In the genomic region with DNA sequence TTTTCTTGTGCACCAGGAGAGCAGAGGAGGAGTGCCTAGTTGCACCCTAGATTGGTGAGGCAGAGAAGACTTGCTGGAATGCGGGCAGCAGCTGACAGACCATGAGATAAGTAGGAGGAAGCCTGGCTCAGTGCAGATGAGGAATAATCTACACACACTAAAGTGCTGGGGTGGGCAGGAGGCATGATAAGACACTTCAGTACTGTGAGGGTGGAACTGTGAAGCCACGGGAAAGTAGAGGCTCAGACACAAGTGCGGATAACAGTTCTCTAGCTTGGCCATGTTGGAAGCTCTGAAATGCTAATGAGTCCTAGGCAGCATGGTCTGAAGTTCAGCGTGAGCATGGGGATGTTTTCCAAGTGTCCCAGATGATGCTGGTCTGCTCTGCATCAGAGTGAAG, we compare ENCODE assay signal across 9 mouse cellular contexts. TPM values are rescaled to one million over a fixed set of nuclear protein-coding genes. Genes with fewer than 3 reads are reported as not detected.
DNase-seq lines count a peak whose midpoint lies in the region; ATAC-seq and TF ChIP-seq lines count a peak whose summit lies in the region.
"Had no signal": no experiment of that assay in that cellular context is flagged by ENCODE, and none has a peak within 500 bp of the region (broad histone marks: within the 10 kb centered on the region; RNA-seq: fewer than 3 reads in every experiment).

No protein-coding gene starts in this region.

- no peak overlapping the region for H3K4me3 ChIP-seq in stomach, embryonic 14.5 days (ENCODE audit: low read depth, low read length)
- no peak overlapping the region for H3K4me3 ChIP-seq in stomach, postnatal 0 days (ENCODE audit: low read depth, low read length)
- no peak overlapping the region for H3K4me3 ChIP-seq in heart, embryonic 14.5 days (ENCODE audit: control insufficient read depth in 1 of 2, insufficient read depth in 1 of 2, low read depth in 1 of 2, low read length in 2 of 2)
- H3K4me3 ChIP-seq in midbrain, embryonic 13.5 days (replicated peaks) = no peak overlapping the region
- H3K4me3 ChIP-seq in forebrain, embryonic 15.5 days = no peak overlapping the region
- H3K4me3 ChIP-seq: embryonic facial prominence, embryonic 12.5 days had no signal

- no peaks in the 10 kb centered on the region for H3K9me3 ChIP-seq in stomach, embryonic 14.5 days (ENCODE audit: control insufficient read depth, low read depth, low read length)
- no peaks in the 10 kb centered on the region for H3K9me3 ChIP-seq in stomach, postnatal 0 days (ENCODE audit: control insufficient read depth, low read length)
- no peaks in the 10 kb centered on the region for H3K9me3 ChIP-seq in heart, embryonic 14.5 days (ENCODE audit: control insufficient read depth, low read length)
- no peaks in the 10 kb centered on the region for H3K9me3 ChIP-seq in midbrain, embryonic 13.5 days
- H3K9me3 ChIP-seq in forebrain, embryonic 15.5 days = no peaks in the 10 kb centered on the region
- H3K9me3 ChIP-seq: embryonic facial prominence, embryonic 12.5 days had no signal

- peak; percentile 69; the same call in 1 of the 2 replicates for ATAC-seq in stomach, embryonic 14.5 days (ENCODE audit: insufficient number of reproducible peaks, insufficient read depth, low FRiP score, low read depth)
- no peak for ATAC-seq in stomach, postnatal 0 days (ENCODE audit: low FRiP score, low TSS enrichment)
- peak; percentile 78 for ATAC-seq in heart, embryonic 14.5 days (ENCODE audit: insufficient number of reproducible peaks, insufficient read depth, low FRiP score, low read depth)
- ATAC-seq in midbrain, embryonic 13.5 days = no peak
- no peak for ATAC-seq in forebrain, embryonic 15.5 days (replicated peaks)

- no peak for TF ChIP-seq EP300 in stomach, postnatal 0 days (optimal IDR thresholded peaks at IDR 0.05)

- DNase-seq in stomach, postnatal 0 days (ENCODE audit: low spot score) = no peak
- DNase-seq in left cerebral cortex, postnatal 25 days (ENCODE audit: low spot score in 2 of 2) = peak; percentile 70 to 97
- no peak for DNase-seq in adrenal gland, postnatal 10 days
- DNase-seq: lung, postnatal 14 days had no signal

- no peak overlapping the region for H3K4me2 ChIP-seq in stomach, embryonic 14.5 days (replicated peaks; ENCODE audit: low read depth, low read length)
- no peak overlapping the region for H3K4me2 ChIP-seq in stomach, postnatal 0 days (replicated peaks; ENCODE audit: low read depth)
- H3K4me2 ChIP-seq in heart, embryonic 14.5 days (ENCODE audit: low read length) = peak overlapping the region; percentile 41
- no peak overlapping the region for H3K4me2 ChIP-seq in midbrain, embryonic 13.5 days (replicated peaks)
- H3K4me2 ChIP-seq in forebrain, embryonic 15.5 days (replicated peaks) = no peak overlapping the region
- H3K4me2 ChIP-seq: embryonic facial prominence, embryonic 12.5 days had no signal

- H3K9ac ChIP-seq in stomach, embryonic 14.5 days (replicated peaks; ENCODE audit: low read depth, low read length) = no peak overlapping the region
- no peak overlapping the region for H3K9ac ChIP-seq in stomach, postnatal 0 days (ENCODE audit: low read length)
- peak overlapping the region; percentile 11; the same call in 1 of the 2 replicates for H3K9ac ChIP-seq in heart, embryonic 14.5 days (ENCODE audit: low read length)
- H3K9ac ChIP-seq in midbrain, embryonic 13.5 days (replicated peaks) = no peak overlapping the region
- H3K9ac ChIP-seq in forebrain, embryonic 15.5 days (replicated peaks) = no peak overlapping the region
- H3K9ac ChIP-seq: embryonic facial prominence, embryonic 12.5 days had no signal

- intact Hi-C loops in left cerebral cortex, postnatal 25 days (cut with DNase I) = loop anchor here (5.0 to 10.0 kb wide), 2 partner anchors 87 to 565 kb away; a partner anchor contains a TSS

- no peaks in the 10 kb centered on the region for H3K4me1 ChIP-seq in stomach, embryonic 14.5 days (ENCODE audit: control insufficient read depth, insufficient read depth, low read length)
- no peaks in the 10 kb centered on the region for H3K4me1 ChIP-seq in stomach, postnatal 0 days (replicated peaks; ENCODE audit: control insufficient read depth, insufficient read depth)
- H3K4me1 ChIP-seq in heart, embryonic 14.5 days (ENCODE audit: control insufficient read depth in 2 of 2, insufficient read depth in 2 of 2, low read length in 2 of 2) = peaks cover 7 to 11% of the 10 kb centered on the region in 2 experiments
- no peaks in the 10 kb centered on the region for H3K4me1 ChIP-seq in midbrain, embryonic 13.5 days (replicated peaks)
- peaks cover 3% of the 10 kb centered on the region; the same call in 1 of the 2 replicates for H3K4me1 ChIP-seq in forebrain, embryonic 15.5 days
- H3K4me1 ChIP-seq: embryonic facial prominence, embryonic 12.5 days had no signal

- peaks cover 12% of the 10 kb centered on the region; the same call in 1 of the 2 replicates for H3K36me3 ChIP-seq in stomach, embryonic 14.5 days (ENCODE audit: control insufficient read depth, insufficient read depth, low read length)
- peaks cover 6% of the 10 kb centered on the region for H3K36me3 ChIP-seq in stomach, postnatal 0 days (ENCODE audit: control insufficient read depth, insufficient read depth, low read length)
- H3K36me3 ChIP-seq in heart, embryonic 14.5 days (ENCODE audit: control insufficient read depth, insufficient read depth, low read length) = peaks cover 37% of the 10 kb centered on the region
- H3K36me3 ChIP-seq in midbrain, embryonic 13.5 days = no peaks in the 10 kb centered on the region
- peaks cover 2% of the 10 kb centered on the region for H3K36me3 ChIP-seq in forebrain, embryonic 15.5 days

- no peak for TF ChIP-seq CTCF in stomach, postnatal 0 days (IDR thresholded peaks at IDR 0.05; ENCODE audit: low read depth)

- 64% methylated on average over 4 of the region's 4 CpGs for WGBS in stomach, embryonic 14.5 days
- WGBS in stomach, postnatal 0 days = 69% methylated on average over 4 of the region's 4 CpGs
- 11% methylated on average over 4 of the region's 4 CpGs for WGBS in heart, embryonic 14.5 days
- 82% methylated on average over 4 of the region's 4 CpGs for WGBS in midbrain, embryonic 13.5 days
- 80% methylated on average over 4 of the region's 4 CpGs for WGBS in forebrain, embryonic 15.5 days

- H3K27ac ChIP-seq in stomach, embryonic 14.5 days (ENCODE audit: low read length) = no peak overlapping the region
- H3K27ac ChIP-seq in stomach, postnatal 0 days (replicated peaks) = no peak overlapping the region
- peak overlapping the region; percentile 32 to 51; a peak in 3 of 4 replicates for H3K27ac ChIP-seq in heart, embryonic 14.5 days (replicated peaks in 1 of 2; ENCODE audit: control insufficient read depth in 1 of 2, insufficient read depth in 1 of 2, low read depth in 2 of 2, low read length in 2 of 2)
- H3K27ac ChIP-seq in midbrain, embryonic 13.5 days = no peak overlapping the region
- no peak overlapping the region for H3K27ac ChIP-seq in forebrain, embryonic 15.5 days (replicated peaks)
- H3K27ac ChIP-seq: embryonic facial prominence, embryonic 12.5 days had no signal

- H3K27me3 ChIP-seq in stomach, embryonic 14.5 days (ENCODE audit: control insufficient read depth, insufficient read depth, low read length) = no peaks in the 10 kb centered on the region
- H3K27me3 ChIP-seq in stomach, postnatal 0 days (ENCODE audit: control insufficient read depth, insufficient read depth, low read length) = no peaks in the 10 kb centered on the region
- no peaks in the 10 kb centered on the region for H3K27me3 ChIP-seq in heart, embryonic 14.5 days (ENCODE audit: control insufficient read depth, insufficient read depth, low read length)
- H3K27me3 ChIP-seq in midbrain, embryonic 13.5 days = no peaks in the 10 kb centered on the region
- H3K27me3 ChIP-seq in forebrain, embryonic 15.5 days = no peaks in the 10 kb centered on the region
- H3K27me3 ChIP-seq: embryonic facial prominence, embryonic 12.5 days had no signal

RNA-seq across cellular contexts. Expression of a gene that starts 58.3 kb away (rescaled TPM):
- polyA plus RNA-seq in stomach, embryonic 14.5 days (2014; fragmentation: Nextera tagmentation; extraction: Ambion mirVana) = 1.1 and 1.3 TPM in 2 replicates
- polyA plus RNA-seq in stomach, postnatal 0 days (2015; fragmentation: Nextera tagmentation; extraction: Ambion mirVana) = 0.05 and 0.19 TPM in 2 replicates
- polyA plus RNA-seq in heart, embryonic 14.5 days (2014; fragmentation: Nextera tagmentation; extraction: Ambion mirVana) = 0.24 and 0.39 TPM in 2 replicates
- total RNA-seq in left cerebral cortex, postnatal 25 days (2021) = 1 to 10 TPM; 2.2 to 2.6 TPM
- polyA plus RNA-seq in midbrain, embryonic 13.5 days (2015; fragmentation: Nextera tagmentation; extraction: Ambion mirVana) = 0.52 and 1.0 TPM in 2 replicates
- 0.61 and 0.89 TPM in 2 replicates for polyA plus RNA-seq in forebrain, embryonic 15.5 days (2015; fragmentation: Nextera tagmentation; extraction: Ambion mirVana)
- under 1 TPM; 0.15 to 0.76 TPM for total RNA-seq in adrenal gland, postnatal 10 days (2021)

Comparison
In these comparisons a context has a peak if more than half of its experiments do, and no peak if none do; other contexts are left out.
1. ATAC-seq: peak in stomach, embryonic 14.5 days (single experiment) and heart, embryonic 14.5 days (single experiment); none in stomach, postnatal 0 days (single experiment), midbrain, embryonic 13.5 days (single experiment) and forebrain, embryonic 15.5 days (single experiment).
2. H3K27ac ChIP-seq: peak in heart, embryonic 14.5 days (2 of 2); none in stomach, embryonic 14.5 days (single experiment), stomach, postnatal 0 days (single experiment), midbrain, embryonic 13.5 days (single experiment) and forebrain, embryonic 15.5 days (single experiment).
3. DNase-seq: peak in left cerebral cortex, postnatal 25 days (2 of 2); none in stomach, postnatal 0 days (single experiment) and adrenal gland, postnatal 10 days (single experiment).